Mouse (Mus musculus) forebrain, embryonic 16.5 days (tissue): ENCODE data around the gene Igflr1. TPM values are rescaled to one million over a fixed set of nuclear protein-coding genes. Genes with fewer than 3 reads are reported as not detected.

Source experiments
- ATAC-seq: fragments of 200-750 bp; cut with Nextera tagmentation; 2 replicates; pipeline ENCODE4 v1.8.0; 2017; ENCODE audit warnings: mild to moderate bottlenecking, moderate library complexity
- H3K27ac ChIP-seq: fragments of 300-500 bp; sonication (generic); 2 replicates; pipeline ENCODE4 v1.5.1; 2014; ENCODE audit warnings: low read length, control low read depth
- H3K27me3 ChIP-seq: fragments of 300-500 bp; sonication (generic); replicated peaks from 2 replicates; pipeline ENCODE4 v1.6.1; 2014; ENCODE audit warnings: low read length; ENCODE audit not compliant: control insufficient read depth, insufficient read depth
- H3K36me3 ChIP-seq: fragments of 300-500 bp; sonication (generic); 2 replicates; pipeline ENCODE4 v1.6.1; 2014; ENCODE audit not compliant: control insufficient read depth, insufficient read depth
- H3K4me1 ChIP-seq: fragments of 300-500 bp; sonication (generic); replicated peaks from 2 replicates; pipeline ENCODE4 v1.6.1; 2014; ENCODE audit warnings: low read length; ENCODE audit not compliant: control insufficient read depth, insufficient read depth
- H3K4me2 ChIP-seq: fragments of 300-500 bp; sonication (generic); 2 replicates; pipeline ENCODE4 v1.6.1; 2014; ENCODE audit warnings: mild to moderate bottlenecking, low read length, control low read depth
- H3K4me3 ChIP-seq: fragments of 300-500 bp; sonication (generic); replicated peaks from 2 replicates; pipeline ENCODE4 v1.5.1; 2014; ENCODE audit warnings: mild to moderate bottlenecking, low read length, control low read depth
- H3K9ac ChIP-seq: fragments of 300-500 bp; sonication (generic); replicated peaks from 2 replicates; pipeline ENCODE4 v1.6.1; 2014; ENCODE audit warnings: low read depth, low read length, control low read depth
- H3K9me3 ChIP-seq: fragments of 300-500 bp; sonication (generic); 2 replicates; pipeline ENCODE4 v1.6.1; 2016; ENCODE audit warnings: low read length; ENCODE audit not compliant: control insufficient read depth
- WGBS: fragments of 180-500 bp; shearing (Covaris S2); extraction: QIAGEN DNeasy Blood & Tissue Kit; methylation state at CpG from one replicate; pipeline ENCODE4 v1.1.7; 2014; 5-methylcytosine and 5-hydroxymethylcytosine counted together
- polyA plus RNA-seq: library from polyadenylated mRNA; unstranded; fragments of >200 nt; fragmentation: Nextera tagmentation; extraction: Ambion mirVana; gene quantifications from 2 replicates; pipeline ENCODE4 v1.2.1, GENCODE M21; 2015

The Igflr1 gene
- polyA plus RNA-seq, 1 experiment from 2014 or later = 6.3 TPM

- ATAC-seq = no peak
- H3K9ac ChIP-seq = no peak overlapping the region
- H3K4me1 ChIP-seq = peaks cover 12% of the 10 kb centered on the region
- H3K4me3 ChIP-seq = no peak overlapping the region
- no peaks in the 10 kb centered on the region for H3K36me3 ChIP-seq
- H3K9me3 ChIP-seq = no peaks in the 10 kb centered on the region
- H3K4me2 ChIP-seq = no peak overlapping the region
- no peaks in the 10 kb centered on the region for H3K27me3 ChIP-seq
- 56% methylated on average over 3 of the region's 3 CpGs for WGBS
- no peak overlapping the region for H3K27ac ChIP-seq
Measured at GRCm38 (mm10) chr7:30602583-30602982, 37.4 kb downstream of the Igflr1 start.

DNA sequence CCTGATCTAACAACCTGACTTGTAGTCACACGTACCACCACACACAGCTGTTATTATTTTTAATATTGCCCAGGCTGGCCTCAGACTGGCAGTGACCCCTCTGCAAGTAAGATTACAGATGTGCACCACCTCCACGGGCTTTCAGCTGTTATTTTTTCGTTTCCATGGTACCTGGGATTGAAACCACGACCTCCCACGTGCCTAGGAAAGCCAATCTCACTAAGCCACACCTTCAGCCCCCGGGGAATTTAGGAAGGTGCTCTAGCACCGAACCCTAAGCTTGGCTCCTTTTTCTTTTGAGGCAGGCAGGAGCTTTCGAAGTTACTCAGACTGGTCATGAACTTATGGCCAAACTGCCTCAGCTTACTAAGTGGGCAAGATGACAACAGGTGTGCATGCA, 39.2 kb downstream of the Igflr1 start:
- Histone ChIP-seq H3K27ac (no peak overlapping the region), H3K4me2 (no peak overlapping the region), H3K4me3 (no peak overlapping the region), H3K36me3 (no peaks in the 10 kb centered on the region), H3K4me1 (peaks cover 12% of the 10 kb centered on the region), H3K9ac (no peak overlapping the region), H3K27me3 (no peaks in the 10 kb centered on the region), H3K9me3 (no peaks in the 10 kb centered on the region)
- ATAC-seq = no peak
- WGBS = 62% methylated on average over 8 of the region's 8 CpGs

DNA sequence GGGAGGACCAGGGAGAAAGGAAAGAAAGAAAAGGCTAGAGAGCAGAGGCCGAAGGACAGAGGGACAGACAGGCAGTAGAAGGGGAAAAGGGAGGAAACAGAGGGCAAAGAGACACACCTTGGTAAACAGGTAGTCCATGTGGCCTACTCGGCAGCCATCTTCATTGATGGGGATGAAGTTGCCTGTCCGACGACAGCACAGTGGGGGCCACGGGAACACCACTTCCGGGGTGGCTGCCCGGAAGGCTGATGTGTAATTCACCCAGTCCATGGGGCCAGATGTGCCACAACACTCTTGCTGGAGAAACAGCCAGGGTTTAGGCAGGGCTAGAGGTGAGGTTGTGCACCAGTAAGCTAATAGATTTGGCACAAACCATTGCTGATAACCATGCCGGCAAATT, 39.7 kb downstream of the Igflr1 start:
- 87% methylated on average over 8 of the region's 8 CpGs for WGBS
- Histone ChIP-seq H3K4me1 (peaks cover 8% of the 10 kb centered on the region), H3K9ac (no peak overlapping the region), H3K4me2 (no peak overlapping the region), H3K27ac (no peak overlapping the region), H3K27me3 (no peaks in the 10 kb centered on the region), H3K9me3 (no peaks in the 10 kb centered on the region), H3K4me3 (no peak overlapping the region), H3K36me3 (no peaks in the 10 kb centered on the region)
- ATAC-seq = no peak

DNA sequence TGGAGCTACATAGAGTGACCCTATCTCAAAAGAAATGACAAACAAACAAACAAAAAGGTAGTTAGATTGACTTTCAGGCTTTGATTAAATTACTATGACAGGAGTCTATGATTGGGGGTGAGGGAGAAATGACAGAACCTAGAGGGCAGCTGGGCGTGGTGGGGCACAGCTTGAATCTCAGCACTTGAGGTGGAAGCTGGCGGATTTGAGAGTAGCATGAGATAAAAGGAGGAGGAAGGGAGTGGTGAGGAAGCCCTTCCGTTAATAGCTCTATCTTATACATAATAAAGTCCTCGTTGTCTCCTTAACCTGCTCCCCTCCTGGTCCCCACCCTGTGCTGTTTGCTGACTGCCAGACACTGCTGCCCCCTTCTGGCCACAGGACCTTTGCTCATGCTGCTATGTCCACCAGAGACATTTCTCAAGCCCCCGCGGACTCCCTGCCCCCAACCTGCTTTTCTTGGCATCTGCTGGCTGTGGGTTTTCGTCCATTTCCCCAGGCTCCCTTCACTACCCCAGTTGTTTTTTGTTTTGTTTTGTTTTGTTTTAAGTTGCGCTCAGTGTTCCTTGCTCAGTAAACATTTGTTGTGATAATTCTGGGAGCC, 42.6 kb downstream of the Igflr1 start:
- WGBS = 30% methylated on average over 8 of the region's 8 CpGs

GRCm38 (mm10) chr7:30608476-30608875, 43.2 kb downstream of the Igflr1 start:
- H3K4me3 ChIP-seq = no peak overlapping the region
- H3K27ac ChIP-seq = no peak overlapping the region
- ATAC-seq = no peak
- WGBS = 43% methylated on average over 15 of the region's 16 CpGs
- H3K4me1 ChIP-seq = no peaks in the 10 kb centered on the region
- H3K27me3 ChIP-seq = no peaks in the 10 kb centered on the region
- H3K36me3 ChIP-seq = no peaks in the 10 kb centered on the region
- H3K9ac ChIP-seq = no peak overlapping the region
- no peak overlapping the region for H3K4me2 ChIP-seq
- no peaks in the 10 kb centered on the region for H3K9me3 ChIP-seq

More for the DNA sequence above, 42.6 kb downstream of the Igflr1 start:
- Histone ChIP-seq H3K27me3 (no peaks in the 10 kb centered on the region), H3K4me3 (no peak overlapping the region), H3K36me3 (no peaks in the 10 kb centered on the region), H3K4me2 (no peak overlapping the region), H3K4me1 (no peaks in the 10 kb centered on the region), H3K27ac (no peak overlapping the region), H3K9ac (no peak overlapping the region), H3K9me3 (no peaks in the 10 kb centered on the region)
- ATAC-seq = no peak; the same call in 1 of the 2 replicates

- Histone ChIP-seq H3K4me1 (no peaks in the 10 kb centered on the region), H3K27ac (no peak overlapping the region), H3K4me2 (no peak overlapping the region), H3K9ac (no peak overlapping the region), H3K27me3 (no peaks in the 10 kb centered on the region), H3K36me3 (no peaks in the 10 kb centered on the region), H3K9me3 (no peaks in the 10 kb centered on the region), H3K4me3 (no peak overlapping the region)
- no peak for ATAC-seq
- WGBS = 58% methylated on average over 7 of the region's 7 CpGs
Measured at GRCm38 (mm10) chr7:30610043-30610442, 44.8 kb downstream of the Igflr1 start.

DNA sequence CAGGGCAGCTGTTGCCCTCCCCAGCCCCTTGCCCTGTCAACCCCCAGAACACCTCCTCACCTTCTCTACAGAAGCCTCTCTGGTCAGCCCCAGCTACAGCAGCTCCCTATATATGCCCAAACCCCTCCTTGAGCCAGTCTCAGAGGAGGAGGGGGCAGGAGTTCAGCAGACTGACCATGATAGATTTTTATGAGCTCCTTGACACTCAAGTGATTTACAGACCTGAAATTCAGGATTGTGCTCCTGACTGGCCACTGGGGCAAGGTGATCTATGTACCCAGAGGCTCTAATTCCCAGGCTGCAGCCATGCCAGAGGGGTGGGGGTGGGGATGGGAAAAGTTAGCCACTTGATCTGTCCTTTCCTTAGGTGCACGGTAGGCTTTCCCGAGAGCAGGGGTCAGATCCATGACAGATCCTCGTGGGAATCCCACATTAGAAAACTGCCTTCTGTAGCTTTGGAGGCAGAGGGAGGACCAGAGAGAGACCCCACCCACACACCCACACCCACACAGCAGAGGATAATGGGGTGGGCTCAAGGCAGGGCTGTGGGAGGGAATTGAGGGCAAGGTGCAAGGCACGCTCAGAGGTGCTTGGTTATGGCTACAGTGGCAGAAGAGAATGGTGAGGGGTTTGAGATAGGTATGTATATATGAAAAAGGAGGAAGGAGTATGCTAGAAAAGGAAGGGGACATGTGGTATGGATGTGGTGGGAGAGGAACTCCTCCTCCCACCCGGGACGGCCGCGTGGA, 47.6 kb downstream of the Igflr1 start, which contains the start of gene Upk1a:
Gene Upk1a (minus strand): TSS at position 194 of the 749 bp plus-strand sequence.
- ATAC-seq = no peak
- Histone ChIP-seq H3K9me3 (no peaks in the 10 kb centered on the region), H3K4me2 (no peak within 1 kb of the TSS), H3K27ac (no peak within 1 kb of the TSS), H3K9ac (no peak within 1 kb of the TSS), H3K36me3 (peaks cover 11% of the 10 kb centered on the region), H3K4me3 (no peak within 1 kb of the TSS), H3K4me1 (no peaks in the 10 kb centered on the region), H3K27me3 (no peaks in the 10 kb centered on the region)
- WGBS = 80% methylated on average over 8 of the region's 8 CpGs

- Histone ChIP-seq H3K9me3 (no peaks in the 10 kb centered on the region), H3K27me3 (no peaks in the 10 kb centered on the region), H3K4me2 (no peak overlapping the region), H3K27ac (no peak overlapping the region), H3K36me3 (peaks cover 11% of the 10 kb centered on the region), H3K9ac (no peak overlapping the region), H3K4me3 (no peak overlapping the region), H3K4me1 (no peaks in the 10 kb centered on the region)
- ATAC-seq = no peak
- 23% methylated on average over 14 of the region's 14 CpGs for WGBS
Measured at GRCm38 (mm10) chr7:30613529-30614112, 48.4 kb downstream of the Igflr1 start.

DNA sequence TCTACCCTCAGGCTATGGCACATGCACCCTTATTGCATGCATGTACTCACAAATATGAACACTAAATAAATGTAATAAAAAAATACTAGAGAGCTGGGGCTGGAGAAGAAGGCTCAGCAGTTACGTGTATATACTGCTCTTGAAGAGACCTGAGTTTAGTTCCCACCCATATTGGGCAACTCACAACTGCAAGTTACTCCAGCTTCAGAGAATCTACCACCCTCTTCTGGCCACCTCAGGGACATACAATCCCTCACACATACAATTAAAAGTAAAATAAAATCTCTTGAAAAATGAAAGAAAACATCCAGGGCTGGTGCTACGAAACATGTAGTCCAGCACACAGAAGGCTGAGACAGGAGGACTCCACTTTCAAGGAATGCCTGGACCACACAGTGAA, 49.2 kb downstream of the Igflr1 start:
- H3K9ac ChIP-seq = no peak overlapping the region
- H3K36me3 ChIP-seq = peaks cover 11% of the 10 kb centered on the region
- H3K4me1 ChIP-seq = no peaks in the 10 kb centered on the region
- H3K4me2 ChIP-seq = no peak overlapping the region
- no peaks in the 10 kb centered on the region for H3K9me3 ChIP-seq
- H3K27me3 ChIP-seq = no peaks in the 10 kb centered on the region
- H3K27ac ChIP-seq = no peak overlapping the region
- ATAC-seq = no peak
- WGBS = 79% methylated on average over 2 of the region's 2 CpGs
- H3K4me3 ChIP-seq = no peak overlapping the region
